Mouse (Mus musculus): ENCODE results near the gene Efnb3.

- no peak for TF ChIP-seq CTCF (IDR thresholded peaks at IDR 0.05; ENCODE audit: low read depth, low read length)
- no peak for TF ChIP-seq POLR2A (IDR thresholded peaks at IDR 0.05; ENCODE audit: insufficient read depth, low read length)
These were observed 4.4 kb upstream of the Efnb3 start for GRCm38 (mm10) chr11:69564391-69564790.

Data from ES-Bruce4 (cell line).